Mouse (Mus musculus): ENCODE results near the gene Ankrd45. TPM values are rescaled to one million over a fixed set of nuclear protein-coding genes. Genes with fewer than 3 reads are reported as not detected.

The Ankrd45 gene
- total and polyA plus RNA-seq, 3 experiments, result 0.23 TPM; not detected in 2

DNA sequence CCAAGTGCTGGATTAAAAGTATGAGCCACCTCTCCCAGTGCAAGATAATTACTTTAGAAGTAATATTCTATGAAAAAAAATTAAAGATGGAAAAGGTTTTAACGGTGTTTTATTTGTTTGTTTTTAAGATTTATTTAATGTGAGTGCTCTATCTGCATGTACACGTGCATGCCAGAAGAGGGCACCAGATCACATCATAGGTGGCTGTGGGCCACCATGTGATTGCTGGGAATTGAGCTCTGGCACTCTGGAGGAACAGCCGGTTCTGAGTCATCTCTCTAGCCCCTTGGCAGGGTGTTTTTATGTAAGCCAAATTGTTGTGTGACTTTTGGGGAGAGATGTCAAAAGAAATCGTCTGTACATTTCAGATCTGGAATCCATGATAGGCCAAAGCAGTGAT lies 72.0 kb downstream of the Ankrd45 start (continued):
- TF ChIP-seq NELFE (IDR thresholded peaks at IDR 0.05; ENCODE audit: low read depth, low read length) (no peak), EP300 (IDR thresholded peaks at IDR 0.05; ENCODE audit: low read length) (no peak), MAZ (IDR thresholded peaks at IDR 0.05; ENCODE audit: low read depth, low read length) (no peak), ZC3H11A (IDR thresholded peaks at IDR 0.05; ENCODE audit: low read depth, low read length) (no peak; the same call in 1 of the 2 replicates), ETS1 (conservative IDR thresholded peaks at IDR 0.05; ENCODE audit: low read depth, low read length) (no peak)

DNA sequence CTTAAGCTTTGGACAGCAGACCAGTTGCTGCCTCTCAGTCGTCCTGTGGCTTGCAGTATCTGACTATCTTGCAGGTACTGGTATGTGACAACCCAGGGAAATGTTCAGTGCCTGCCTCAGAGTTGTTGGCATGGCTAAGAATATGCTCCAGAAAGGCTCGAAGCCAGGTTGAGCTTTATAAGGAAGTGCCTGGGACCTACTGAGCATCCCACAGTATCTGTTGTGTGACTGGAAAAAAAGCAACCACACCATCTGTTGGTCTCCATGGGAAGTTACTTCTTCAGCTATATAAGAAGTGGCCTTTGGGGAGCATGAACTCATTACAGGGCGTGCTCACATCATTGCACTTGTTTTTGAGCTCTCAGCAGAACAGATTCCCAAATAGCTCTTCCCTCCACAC lies 77.3 kb downstream of the Ankrd45 start:
- Histone ChIP-seq H3K27me3 (replicated peaks) (no peaks in the 10 kb centered on the region), H3K4me2 (ENCODE audit: insufficient read depth, low read depth, poor library complexity, severe bottlenecking) (no peak overlapping the region), H3K27ac (ENCODE audit: insufficient read depth, low read depth) (no peak overlapping the region), H3K79me2 (replicated peaks; ENCODE audit: control insufficient read depth, extremely low read depth, insufficient read depth, poor library complexity, severe bottlenecking) (no peaks in the 10 kb centered on the region), H3K4me1 (ENCODE audit: control insufficient read depth in 1 of 2, insufficient read depth in 2 of 2) (peaks cover 0 to 8% of the 10 kb centered on the region in 2 experiments; a peak in 3 of 4 replicates), H3K9me3 (replicated peaks; ENCODE audit: low read length) (no peaks in the 10 kb centered on the region), H3K4me3 (replicated peaks in 1 of 3; ENCODE audit: low read depth in 2 of 3, low read length in 2 of 3, poor library complexity in 1 of 3) (no peak overlapping the region), H3K36me3 (replicated peaks in 1 of 2; ENCODE audit: control insufficient read depth in 1 of 2, insufficient read depth in 1 of 2, low read length in 1 of 2) (no peaks in the 10 kb centered on the region), H3K9ac (ENCODE audit: insufficient read depth, low read depth) (no peak overlapping the region)
- dilution Hi-C loops (cut with MboI; ENCODE audit: extremely low pct_ligation_motif_present, extremely low pct_unique_long_range_greater_than_20kb, low sequenced_read_pairs) (no loop called here), in situ Hi-C loops (cut with MboI; ENCODE audit: low pct_ligation_motif_present, low pct_unique_long_range_greater_than_20kb, low sequenced_read_pairs) (no loop called here)
- TF ChIP-seq CTCF (conservative IDR thresholded peaks at IDR 0.05 in 1 of 2, IDR thresholded peaks at IDR 0.05 in 1 of 2; ENCODE audit: low read depth in 2 of 2, low read length in 2 of 2), result no peak
- no peak for TF ChIP-seq KAT2A (IDR thresholded peaks at IDR 0.05; ENCODE audit: insufficient replicate concordance, low read length)
- no peak for TF ChIP-seq POLR2A (IDR thresholded peaks at IDR 0.05; ENCODE audit: low read depth, low read length)
- no peak for TF ChIP-seq MAFK (IDR thresholded peaks at IDR 0.05; ENCODE audit: insufficient replicate concordance, low read length)
- TF ChIP-seq PAX5 (IDR thresholded peaks at IDR 0.05; ENCODE audit: low read length), result no peak
- no peak for TF ChIP-seq TCF12 (IDR thresholded peaks at IDR 0.05; ENCODE audit: low read depth, low read length)
- TF ChIP-seq ZKSCAN1 (IDR thresholded peaks at IDR 0.05; ENCODE audit: borderline replicate concordance, low read depth, low read length), result no peak
- TF ChIP-seq ZMIZ1 (IDR thresholded peaks at IDR 0.05; ENCODE audit: low read depth, low read length), result no peak
- TF ChIP-seq ELF1 (IDR thresholded peaks at IDR 0.05; ENCODE audit: low read depth, low read length), result no peak
- TF ChIP-seq NRF1 (IDR thresholded peaks at IDR 0.05; ENCODE audit: low read depth, low read length), result no peak
- no peak for TF ChIP-seq HCFC1 (IDR thresholded peaks at IDR 0.05; ENCODE audit: low read depth, low read length)
- no peak for TF ChIP-seq BHLHE40 (IDR thresholded peaks at IDR 0.05; ENCODE audit: low read depth, low read length)
- TF ChIP-seq CHD2 (IDR thresholded peaks at IDR 0.05; ENCODE audit: low read length), result no peak
- TF ChIP-seq RAD21 (IDR thresholded peaks at IDR 0.05; ENCODE audit: low read depth, low read length), result no peak
- DNase-seq (ENCODE audit: extremely low read depth), result no peak

Other genes with a start within 250 kb of the Ankrd45 start
- 22.5 and 25.3 TPM in 2 replicates for gene Rc3h1, start 236.3 kb upstream of the Ankrd45 start, total RNA-seq (2012; rRNA removed)
- gene Rc3h1, start 236.3 kb upstream of the Ankrd45 start, total RNA-seq (2014; rRNA removed), result 19.7 and 21.7 TPM in 2 replicates
- 11.7 and 17.8 TPM in 2 replicates for gene Rc3h1, start 236.3 kb upstream of the Ankrd45 start, polyA plus RNA-seq (2012; ENCODE audit: insufficient read length, low read depth)
- gene Serpinc1, start 164.1 kb upstream of the Ankrd45 start, total RNA-seq (2012; rRNA removed), result 154 and 204 TPM in 2 replicates
- gene Serpinc1, start 164.1 kb upstream of the Ankrd45 start, total RNA-seq (2014; rRNA removed), result 193 and 202 TPM in 2 replicates
- 143 and 149 TPM in 2 replicates for gene Serpinc1, start 164.1 kb upstream of the Ankrd45 start, polyA plus RNA-seq (2012; ENCODE audit: insufficient read length, low read depth)
- gene Zbtb37, start 107.8 kb upstream of the Ankrd45 start, total RNA-seq (2012; rRNA removed), result 4.7 and 5.2 TPM in 2 replicates
- gene Zbtb37, start 107.8 kb upstream of the Ankrd45 start, total RNA-seq (2014; rRNA removed), result 3.1 and 4.5 TPM in 2 replicates
- gene Zbtb37, start 107.8 kb upstream of the Ankrd45 start, polyA plus RNA-seq (2012; ENCODE audit: insufficient read length, low read depth), result 3.6 and 4.8 TPM in 2 replicates
- 44.7 and 46.2 TPM in 2 replicates for gene Dars2, start 72.0 kb upstream of the Ankrd45 start, total RNA-seq (2012; rRNA removed)
- gene Dars2, start 72.0 kb upstream of the Ankrd45 start, total RNA-seq (2014; rRNA removed), result 64.7 and 74.0 TPM in 2 replicates
- 50.6 and 55.3 TPM in 2 replicates for gene Dars2, start 72.0 kb upstream of the Ankrd45 start, polyA plus RNA-seq (2012; ENCODE audit: insufficient read length, low read depth)
- gene Cenpl, start 72.0 kb upstream of the Ankrd45 start, total RNA-seq (2012; rRNA removed), result 4.6 and 5.5 TPM in 2 replicates
- 10.4 and 11.5 TPM in 2 replicates for gene Cenpl, start 72.0 kb upstream of the Ankrd45 start, total RNA-seq (2014; rRNA removed)
- 13.1 and 13.3 TPM in 2 replicates for gene Cenpl, start 72.0 kb upstream of the Ankrd45 start, polyA plus RNA-seq (2012; ENCODE audit: insufficient read length, low read depth)
- gene Klhl20, start 11.2 kb upstream of the Ankrd45 start, total RNA-seq (2012; rRNA removed), result 8.3 and 9.7 TPM in 2 replicates
- 7.2 and 7.9 TPM in 2 replicates for gene Klhl20, start 11.2 kb upstream of the Ankrd45 start, total RNA-seq (2014; rRNA removed)
- gene Klhl20, start 11.2 kb upstream of the Ankrd45 start, polyA plus RNA-seq (2012; ENCODE audit: insufficient read length, low read depth), result 16.0 and 16.3 TPM in 2 replicates
- not detected in 2 replicates for gene Tex50, start 16.6 kb downstream of the Ankrd45 start, total RNA-seq (2012; rRNA removed)
- not detected in 2 replicates for gene Tex50, start 16.6 kb downstream of the Ankrd45 start, total RNA-seq (2014; rRNA removed)
- gene Tex50, start 16.6 kb downstream of the Ankrd45 start, polyA plus RNA-seq (2012; ENCODE audit: insufficient read length, low read depth), result not detected in 2 replicates
- 102 and 132 TPM in 2 replicates for gene Prdx6, start 108.5 kb downstream of the Ankrd45 start, total RNA-seq (2012; rRNA removed)
- 232 and 244 TPM in 2 replicates for gene Prdx6, start 108.5 kb downstream of the Ankrd45 start, total RNA-seq (2014; rRNA removed)
- 264 and 277 TPM in 2 replicates for gene Prdx6, start 108.5 kb downstream of the Ankrd45 start, polyA plus RNA-seq (2012; ENCODE audit: insufficient read length, low read depth)

All from CH12.LX (cell line).